Mouse (Mus musculus): ENCODE data around the gene Tenm4. TPM values are rescaled to one million over a fixed set of nuclear protein-coding genes. Genes with fewer than 3 reads are reported as not detected.
A peak's percentile ranks its signal among the peaks of the same experiment; 100 is the strongest.

The Tenm4 gene
- polyA plus RNA-seq, 1 experiment from 2014 or later, result 62.8 TPM

DNA sequence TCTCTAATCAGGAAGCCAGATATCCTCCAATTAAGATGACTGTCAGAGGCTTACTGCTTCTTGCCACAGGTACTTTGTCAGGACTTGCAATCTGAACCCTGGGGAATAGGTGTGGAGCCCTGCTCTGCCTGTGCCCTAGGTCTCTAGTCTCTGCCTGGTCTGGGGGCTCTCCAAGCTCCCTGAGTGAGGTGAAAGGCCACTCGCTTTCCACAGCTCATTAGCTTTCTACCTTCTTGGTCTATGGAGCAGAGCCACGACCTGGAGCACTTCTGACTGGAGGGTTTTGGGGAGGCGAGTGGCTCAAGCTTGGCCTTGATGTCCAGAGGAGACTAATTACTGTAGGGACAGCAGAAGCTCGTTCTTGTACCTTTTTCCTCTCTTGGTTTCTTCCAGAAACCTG is 617.1 kb downstream of the Tenm4 start:
- no peaks in the 10 kb centered on the region for H3K9me3 ChIP-seq
- no peaks in the 10 kb centered on the region for H3K27me3 ChIP-seq
- no peak overlapping the region for H3K9ac ChIP-seq
- peaks cover 13% of the 10 kb centered on the region; the same call in 1 of the 2 replicates for H3K4me1 ChIP-seq
- no peak overlapping the region for H3K4me2 ChIP-seq (replicated peaks)
- no peak for ATAC-seq (ENCODE audit: insufficient number of reproducible peaks, insufficient read depth, low FRiP score, low TSS enrichment)
- 0 out of 2 replicates have a peak, but pooled peaks cover 11% of the 10 kb centered on the region for H3K36me3 ChIP-seq
- no peak overlapping the region for H3K27ac ChIP-seq
- no peak overlapping the region for H3K4me3 ChIP-seq
- WGBS, result 66% methylated on average over 4 of the region's 4 CpGs

DNA sequence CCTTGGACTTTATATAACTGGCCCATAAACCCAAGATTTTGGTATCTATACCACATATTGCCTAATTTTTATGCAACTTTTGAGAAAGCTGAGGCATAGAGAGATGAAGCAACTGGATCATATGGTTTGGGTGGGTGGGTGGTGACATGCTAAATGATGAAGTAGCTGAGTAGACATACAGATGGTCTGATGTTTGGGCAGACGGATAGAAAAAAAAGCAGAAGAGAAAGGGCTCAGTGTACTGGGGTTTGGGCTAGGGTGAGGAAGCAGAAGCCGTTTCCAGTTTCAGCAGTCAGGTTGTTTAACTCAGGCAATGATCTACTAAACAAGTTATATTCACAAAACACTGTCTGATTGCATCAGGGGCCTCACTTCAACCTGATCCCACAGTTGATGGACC is 619.3 kb downstream of the Tenm4 start:
- H3K9me3 ChIP-seq, result no peaks in the 10 kb centered on the region
- peaks cover 15% of the 10 kb centered on the region; the same call in 1 of the 2 replicates for H3K4me1 ChIP-seq
- no peak overlapping the region for H3K4me3 ChIP-seq
- H3K27ac ChIP-seq, result no peak overlapping the region
- H3K27me3 ChIP-seq, result no peaks in the 10 kb centered on the region
- ATAC-seq (ENCODE audit: insufficient number of reproducible peaks, insufficient read depth, low FRiP score, low TSS enrichment), result no peak
- no peak overlapping the region for H3K4me2 ChIP-seq (replicated peaks)
- H3K36me3 ChIP-seq, result 0 out of 2 replicates have a peak, but pooled peaks cover 11% of the 10 kb centered on the region
- no peak overlapping the region for H3K9ac ChIP-seq
- 85% methylated on average over 2 of the region's 2 CpGs for WGBS

DNA sequence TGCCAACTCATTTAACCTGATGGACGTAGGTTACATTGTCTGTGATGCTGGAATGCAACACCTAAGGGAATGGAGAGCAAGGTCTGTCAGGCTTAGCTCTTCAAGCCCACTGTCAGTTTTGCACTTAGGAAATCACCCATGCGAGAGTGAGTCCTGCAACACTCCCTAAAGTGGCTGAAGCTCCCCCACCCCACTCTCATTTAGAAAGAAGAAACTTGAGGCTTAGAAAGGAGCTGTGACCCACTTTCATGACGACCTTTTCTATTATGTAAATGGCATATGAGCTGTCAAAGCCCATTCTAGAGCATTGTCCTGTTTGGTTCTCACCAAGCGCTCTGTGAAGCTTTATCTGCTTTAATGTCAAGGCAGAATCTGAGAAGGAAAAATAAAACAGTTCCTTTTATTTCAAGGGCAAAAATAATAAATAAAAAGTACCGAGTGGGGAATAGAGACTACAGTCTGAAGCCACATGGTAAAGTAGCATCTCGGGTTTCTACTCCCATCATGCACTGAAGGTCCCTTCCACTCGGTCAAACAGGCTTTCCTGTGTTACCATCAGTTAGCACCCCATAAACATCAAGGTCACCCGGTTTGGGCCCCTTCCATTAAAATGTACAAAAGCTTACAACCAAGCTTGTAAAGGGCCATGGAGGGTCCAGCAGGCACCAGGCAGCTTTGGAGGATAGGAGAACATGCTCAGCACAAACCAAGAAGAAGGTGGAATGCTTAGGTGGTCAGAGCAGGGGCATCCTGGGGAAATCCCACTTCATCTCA is 621.6 kb downstream of the Tenm4 start:
- ATAC-seq (ENCODE audit: insufficient number of reproducible peaks, insufficient read depth, low FRiP score, low TSS enrichment), result no peak
- WGBS, result 67% methylated on average over 8 of the region's 8 CpGs
- H3K9me3 ChIP-seq, result no peaks in the 10 kb centered on the region
- no peak overlapping the region for H3K4me2 ChIP-seq (replicated peaks)
- H3K9ac ChIP-seq, result no peak overlapping the region
- H3K36me3 ChIP-seq, result 0 out of 2 replicates have a peak, but pooled peaks cover 11% of the 10 kb centered on the region
- H3K4me3 ChIP-seq, result no peak overlapping the region
- no peak overlapping the region for H3K27ac ChIP-seq
- H3K4me1 ChIP-seq, result peaks cover 31% of the 10 kb centered on the region
- no peaks in the 10 kb centered on the region for H3K27me3 ChIP-seq

DNA sequence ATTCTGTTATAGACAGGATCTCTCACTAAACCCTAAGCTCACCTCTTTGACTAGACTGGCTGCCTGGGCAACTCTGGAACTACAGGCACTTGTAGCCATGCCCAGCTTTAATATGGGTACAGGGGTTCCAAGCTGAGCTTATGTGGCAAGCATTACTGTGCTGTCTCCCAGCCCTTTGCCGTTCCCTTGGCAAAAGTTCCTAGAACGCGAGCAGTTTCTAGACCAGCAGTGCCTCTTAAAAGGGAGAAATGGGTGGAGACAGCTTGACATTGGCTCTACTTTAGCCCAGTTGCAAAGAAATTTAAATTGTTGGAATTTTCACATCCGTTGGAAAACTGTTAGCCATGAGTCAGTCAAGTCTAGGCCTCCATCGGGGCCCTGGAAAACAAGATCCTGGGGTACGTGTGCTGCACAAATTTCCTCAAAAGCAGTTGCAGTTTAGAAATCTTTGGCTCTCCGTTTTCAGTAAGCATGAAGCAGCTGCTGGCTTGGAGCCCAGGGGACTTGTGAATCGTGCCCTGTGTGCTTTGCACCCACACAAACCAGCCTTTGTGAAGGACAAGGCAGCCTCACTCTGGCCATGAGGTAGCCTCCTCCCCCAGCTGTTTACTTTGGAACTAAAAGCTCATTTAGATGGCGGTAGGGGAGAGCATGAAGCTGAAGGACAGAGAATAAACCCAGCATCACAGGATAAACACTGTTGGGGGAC is 625.1 kb downstream of the Tenm4 start:
- Histone ChIP-seq H3K36me3 (0 out of 2 replicates have a peak, but pooled peaks cover 8% of the 10 kb centered on the region), H3K9me3 (no peaks in the 10 kb centered on the region), H3K27me3 (no peaks in the 10 kb centered on the region), H3K4me3 (no peak overlapping the region), H3K27ac (peak overlapping the region; percentile 83), H3K4me1 (peaks cover 50% of the 10 kb centered on the region), H3K9ac (no peak overlapping the region), H3K4me2 (replicated peaks) (no peak overlapping the region)
- ATAC-seq (ENCODE audit: insufficient number of reproducible peaks, insufficient read depth, low FRiP score, low TSS enrichment), result peak; percentile 65; the same call in 1 of the 2 replicates
- 31% methylated on average over 9 of the region's 9 CpGs for WGBS

DNA sequence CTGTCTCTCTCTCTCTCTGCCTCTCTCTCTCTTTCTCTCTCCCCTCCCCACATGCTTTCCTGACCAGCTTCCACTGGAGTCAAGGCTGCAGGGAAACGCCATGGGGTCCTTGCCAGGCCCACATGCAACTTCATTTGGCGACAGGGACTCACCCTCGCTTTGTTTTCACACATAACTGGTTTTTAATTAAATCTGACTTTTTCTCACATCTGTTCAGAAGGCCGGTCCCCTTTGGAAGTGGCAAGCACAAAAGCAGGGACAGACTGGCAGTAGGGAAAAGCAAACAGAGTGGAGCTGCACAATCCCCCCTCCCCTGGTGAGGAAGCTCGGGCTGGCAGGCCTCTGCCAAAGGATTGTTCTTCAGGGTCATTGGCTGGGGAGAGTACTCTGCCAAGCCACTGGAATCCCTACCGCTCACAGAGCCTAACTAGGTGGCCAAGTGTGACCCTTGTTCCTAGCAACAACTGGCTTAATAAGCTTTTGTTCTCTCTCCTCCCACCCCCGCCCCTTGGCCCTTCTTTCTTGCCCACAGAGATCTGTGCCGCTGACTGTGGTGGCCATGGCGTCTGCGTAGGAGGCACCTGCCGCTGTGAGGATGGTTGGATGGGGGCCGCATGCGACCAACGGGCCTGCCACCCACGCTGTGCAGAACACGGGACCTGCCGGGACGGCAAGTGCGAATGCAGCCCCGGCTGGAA is 625.9 kb downstream of the Tenm4 start:
- Histone ChIP-seq H3K27me3 (no peaks in the 10 kb centered on the region), H3K27ac (peak overlapping the region; percentile 83), H3K4me3 (no peak overlapping the region), H3K36me3 (0 out of 2 replicates have a peak, but pooled peaks cover 9% of the 10 kb centered on the region), H3K4me1 (peaks cover 55% of the 10 kb centered on the region), H3K9me3 (no peaks in the 10 kb centered on the region), H3K9ac (no peak overlapping the region), H3K4me2 (replicated peaks) (no peak overlapping the region; the same call in 1 of the 2 replicates)
- peak; percentile 39; the same call in 1 of the 2 replicates for ATAC-seq (ENCODE audit: insufficient number of reproducible peaks, insufficient read depth, low FRiP score, low TSS enrichment)
- 56% methylated on average over 20 of the region's 20 CpGs for WGBS

DNA sequence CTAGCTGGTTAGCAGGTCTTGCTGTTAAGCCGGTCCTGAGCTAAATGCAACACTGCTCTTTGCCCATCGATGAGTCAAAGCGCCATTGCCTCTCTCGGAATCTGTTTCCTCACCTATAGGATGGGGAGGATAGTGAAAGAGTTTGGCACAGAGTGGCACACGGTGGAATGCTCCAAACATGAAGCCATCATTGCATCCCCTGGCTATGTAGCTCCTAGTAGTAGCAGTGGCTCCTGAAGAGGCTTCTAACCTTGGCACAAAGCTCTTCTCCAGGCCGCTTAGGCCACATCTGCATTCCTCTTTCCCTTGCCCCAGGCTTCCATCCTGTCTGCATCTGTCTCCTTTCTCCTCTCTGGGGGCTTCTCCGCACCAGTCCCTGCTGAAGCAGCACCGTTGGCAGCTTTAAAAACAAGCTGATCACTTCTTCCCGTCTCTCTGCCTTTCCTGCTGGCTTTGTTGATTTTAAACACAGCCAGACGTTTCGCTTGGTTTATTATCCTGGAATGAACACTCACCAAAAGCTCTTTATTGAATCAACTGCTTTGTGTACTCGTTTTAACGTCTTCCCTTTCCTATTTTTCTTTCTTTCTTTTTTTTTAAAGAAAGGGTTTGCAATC is 626.8 kb downstream of the Tenm4 start:
- no peak overlapping the region for H3K4me2 ChIP-seq (replicated peaks)
- WGBS, result 34% methylated on average over 13 of the region's 13 CpGs
- H3K9ac ChIP-seq, result no peak overlapping the region
- no peaks in the 10 kb centered on the region for H3K27me3 ChIP-seq
- no peaks in the 10 kb centered on the region for H3K9me3 ChIP-seq
- H3K4me1 ChIP-seq, result peaks cover 49% of the 10 kb centered on the region
- ATAC-seq (ENCODE audit: insufficient number of reproducible peaks, insufficient read depth, low FRiP score, low TSS enrichment), result no peak
- H3K27ac ChIP-seq, result peak overlapping the region; percentile 83
- H3K36me3 ChIP-seq, result 0 out of 2 replicates have a peak, but pooled peaks cover 12% of the 10 kb centered on the region
- no peak overlapping the region for H3K4me3 ChIP-seq

DNA sequence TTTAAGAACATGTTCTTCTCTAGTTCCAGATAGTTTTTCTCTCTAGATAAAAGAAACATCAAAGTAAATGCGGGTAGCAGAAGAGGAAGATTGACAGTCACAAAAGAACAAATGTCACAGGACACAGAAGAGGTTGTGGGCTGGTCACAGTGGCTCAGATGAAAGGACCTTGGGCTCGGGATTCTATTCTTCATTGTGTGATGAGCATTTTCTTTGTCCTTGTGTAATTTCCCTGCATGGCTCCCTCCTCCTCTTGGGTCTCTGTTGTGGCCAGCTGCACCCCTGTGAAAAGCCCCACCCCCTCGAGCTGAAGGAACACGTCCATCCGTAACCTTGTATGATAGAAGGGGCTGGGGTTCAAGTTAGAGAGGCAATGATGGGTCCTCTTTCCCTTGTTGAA is 628.8 kb downstream of the Tenm4 start:
- Histone ChIP-seq H3K4me1 (peaks cover 51% of the 10 kb centered on the region), H3K27ac (no peak overlapping the region), H3K4me2 (replicated peaks) (no peak overlapping the region), H3K9me3 (no peaks in the 10 kb centered on the region), H3K36me3 (0 out of 2 replicates have a peak, but pooled peaks cover 12% of the 10 kb centered on the region), H3K4me3 (no peak overlapping the region), H3K27me3 (no peaks in the 10 kb centered on the region), H3K9ac (no peak overlapping the region)
- no peak for ATAC-seq (ENCODE audit: insufficient number of reproducible peaks, insufficient read depth, low FRiP score, low TSS enrichment)
- 56% methylated on average over 5 of the region's 5 CpGs for WGBS

DNA sequence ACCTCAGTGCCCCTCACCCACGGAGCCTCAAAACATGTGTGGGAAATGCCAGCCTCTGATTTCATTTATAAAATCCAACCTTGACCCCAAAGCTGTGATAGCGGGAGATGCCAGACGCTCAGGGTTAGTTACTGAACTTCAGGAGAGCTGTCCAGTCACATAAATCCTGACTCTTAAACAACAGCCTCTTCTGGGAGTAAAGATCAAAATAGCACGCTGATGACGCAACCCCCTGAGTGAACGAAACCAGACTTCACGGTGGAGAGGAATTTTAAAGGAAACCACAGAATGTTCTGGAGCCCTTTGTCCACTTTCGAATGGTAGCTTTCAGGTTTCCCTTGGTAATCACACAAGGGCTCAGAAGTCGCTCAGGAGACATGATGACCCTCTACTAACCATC is 630.3 kb downstream of the Tenm4 start:
- WGBS, result 44% methylated on average over 9 of the region's 9 CpGs
- Histone ChIP-seq H3K4me2 (replicated peaks) (no peak overlapping the region), H3K36me3 (0 out of 2 replicates have a peak, but pooled peaks cover 12% of the 10 kb centered on the region), H3K4me3 (no peak overlapping the region), H3K9me3 (no peaks in the 10 kb centered on the region), H3K27ac (0 out of 2 replicates have a peak overlapping the region, but pooled peaks have one; percentile 4), H3K27me3 (no peaks in the 10 kb centered on the region), H3K9ac (no peak overlapping the region), H3K4me1 (peaks cover 40% of the 10 kb centered on the region)
- no peak for ATAC-seq (ENCODE audit: insufficient number of reproducible peaks, insufficient read depth, low FRiP score, low TSS enrichment)

DNA sequence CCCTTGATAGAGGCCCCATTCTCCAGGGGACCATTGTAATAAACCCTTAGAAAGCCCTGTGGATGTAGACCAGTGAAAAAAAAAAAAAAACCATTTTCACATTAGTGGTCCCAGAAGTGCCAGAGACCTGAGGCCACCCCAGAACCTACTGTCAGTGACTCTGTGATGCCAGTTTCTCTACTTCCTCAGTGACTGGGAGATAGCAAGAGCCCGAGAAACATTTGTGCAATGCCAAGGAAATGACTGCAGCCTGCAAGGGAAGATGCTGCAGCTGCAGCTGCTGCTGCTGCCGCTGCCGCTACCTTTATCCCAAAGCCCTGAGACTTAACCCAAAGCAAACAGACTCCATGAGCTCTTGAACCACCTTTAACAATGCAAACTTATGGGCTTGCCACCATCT is 631.2 kb downstream of the Tenm4 start:
- H3K4me1 ChIP-seq, result peaks cover 31% of the 10 kb centered on the region
- no peaks in the 10 kb centered on the region for H3K9me3 ChIP-seq
- no peaks in the 10 kb centered on the region for H3K27me3 ChIP-seq
- 93% methylated on average over 3 of the region's 3 CpGs for WGBS
- H3K4me3 ChIP-seq, result no peak overlapping the region
- ATAC-seq (ENCODE audit: insufficient number of reproducible peaks, insufficient read depth, low FRiP score, low TSS enrichment), result no peak
- H3K4me2 ChIP-seq (replicated peaks), result no peak overlapping the region
- no peak overlapping the region for H3K27ac ChIP-seq
- H3K9ac ChIP-seq, result no peak overlapping the region
- H3K36me3 ChIP-seq, result 0 out of 2 replicates have a peak, but pooled peaks cover 12% of the 10 kb centered on the region

DNA sequence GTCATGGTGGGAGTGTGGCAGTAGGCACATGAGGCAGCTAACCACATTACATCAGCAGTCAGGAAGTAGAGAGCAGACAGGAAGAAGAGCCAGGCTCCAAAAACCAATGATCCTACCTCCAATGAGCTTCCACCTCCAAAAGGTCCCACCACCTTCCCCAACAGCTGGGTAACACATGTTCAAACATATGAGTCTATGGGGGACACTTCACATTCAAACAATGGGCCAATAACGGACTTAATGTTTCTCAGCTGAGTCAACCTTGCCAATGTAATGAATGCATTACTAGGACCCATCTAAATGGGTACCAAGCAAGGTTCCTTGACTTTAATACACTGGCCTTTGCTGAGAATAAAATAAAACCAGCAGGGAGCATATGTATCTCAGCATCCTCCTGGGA is 635.5 kb downstream of the Tenm4 start:
- Histone ChIP-seq H3K9ac (no peak overlapping the region), H3K4me2 (replicated peaks) (no peak overlapping the region), H3K36me3 (0 out of 2 replicates have a peak, but pooled peaks cover 7% of the 10 kb centered on the region), H3K9me3 (no peaks in the 10 kb centered on the region), H3K27ac (no peak overlapping the region), H3K4me1 (peaks cover 8% of the 10 kb centered on the region; the same call in 1 of the 2 replicates), H3K27me3 (no peaks in the 10 kb centered on the region), H3K4me3 (no peak overlapping the region)
- ATAC-seq (ENCODE audit: insufficient number of reproducible peaks, insufficient read depth, low FRiP score, low TSS enrichment), result no peak
- WGBS, result 55% methylated on average over 1 of the region's 1 CpGs

All from embryonic facial prominence, embryonic 12.5 days (tissue).